Mouse (Mus musculus): ENCODE results near the gene Dnajc25. TPM values are rescaled to one million over a fixed set of nuclear protein-coding genes. Genes with fewer than 3 reads are reported as not detected.

The Dnajc25 gene
- total RNA-seq, 2 experiments from 2014 or later = 5.5 to 5.8 TPM

GRCm38 (mm10) chr4:59051081-59051480, 56.2 kb downstream of the Dnajc25 start:
- no peak for DNase-seq (ENCODE audit: extremely low spot score in 1 of 2, low spot score in 1 of 2)

GRCm38 (mm10) chr4:59057929-59058328, 63.1 kb downstream of the Dnajc25 start:
- no peak for DNase-seq (ENCODE audit: extremely low spot score in 1 of 2, low spot score in 1 of 2)

GRCm38 (mm10) chr4:59062526-59062925, 67.7 kb downstream of the Dnajc25 start:
- DNase-seq (ENCODE audit: extremely low spot score in 1 of 2, low spot score in 1 of 2) = no peak

- no peak for DNase-seq (ENCODE audit: extremely low spot score in 1 of 2, low spot score in 1 of 2)
Measured at GRCm38 (mm10) chr4:59069276-59069675, 74.4 kb downstream of the Dnajc25 start.

Other genes with a start within 250 kb of the Dnajc25 start
- gene Olfr267, start 207.3 kb upstream of the Dnajc25 start, total RNA-seq (2021) = under 1 TPM; 0.15 to 0.28 TPM
- 100 to 1,000 TPM; 116 to 132 TPM for gene Ecpas, start 82.3 kb upstream of the Dnajc25 start, total RNA-seq (2021)
- 10 to 100 TPM; 40.8 to 42.0 TPM for gene Zkscan16, start 51.4 kb upstream of the Dnajc25 start, total RNA-seq (2021)
- gene Ptgr1, start 7.9 kb upstream of the Dnajc25 start, total RNA-seq (2021) = 1 to 10 TPM; 2.9 to 3.2 TPM
- 1 to 10 TPM in 1 of 2 experiments, under 1 TPM in 1; 0.66 to 5.9 TPM for gene Gm20503, start 8.1 kb downstream of the Dnajc25 start, total RNA-seq (2021)
- gene Gng10, start 40.0 kb downstream of the Dnajc25 start, total RNA-seq (2021) = 100 to 1,000 TPM in 1 of 2 experiments, 10 to 100 TPM in 1; 91.5 to 100 TPM
- not detected for gene AI481877, start 143.9 kb downstream of the Dnajc25 start, total RNA-seq (2021)
- 10 to 100 TPM; 71.5 to 72.6 TPM for gene Ugcg, start 194.2 kb downstream of the Dnajc25 start, total RNA-seq (2021)